Mouse (Mus musculus): Measurements from ENCODE around the gene Rwdd4a.

- no peak for TF ChIP-seq CTCF (IDR thresholded peaks at IDR 0.05; ENCODE audit: extremely low read depth, insufficient read length, insufficient replicate concordance, low read depth, low read length)
- TF ChIP-seq POLR2A (IDR thresholded peaks at IDR 0.05; ENCODE audit: low read depth, low read length): no peak
These were observed 36.7 kb downstream of the Rwdd4a start for GRCm38 (mm10) chr8:47570161-47570560.

Measured in small intestine, adult 2 months (tissue).